Mouse (Mus musculus) neural tube, embryonic 12.5 days (tissue): ENCODE data around the gene Lgals3bp. TPM values are rescaled to one million over a fixed set of nuclear protein-coding genes. Genes with fewer than 3 reads are reported as not detected.

ENCODE experiments used
- ATAC-seq: fragments of 200-750 bp; cut with Nextera tagmentation; 2 replicates; pipeline ENCODE4 v1.8.0; 2017; ENCODE audit warnings: low read depth, mild to moderate bottlenecking, moderate TSS enrichment, moderate library complexity; ENCODE audit not compliant: low FRiP score
- H3K27ac ChIP-seq: fragments of 300-500 bp; sonication (generic); 2 replicates; pipeline ENCODE4 v1.5.1; 2016
- H3K27me3 ChIP-seq: fragments of 300-500 bp; sonication (generic); replicated peaks from 2 replicates; pipeline ENCODE4 v1.6.1; 2016; ENCODE audit warnings: mild to moderate bottlenecking
- H3K36me3 ChIP-seq: fragments of 300-500 bp; sonication (generic); 2 replicates; pipeline ENCODE4 v1.6.1; 2016; ENCODE audit warnings: mild to moderate bottlenecking
- H3K4me1 ChIP-seq: fragments of 300-500 bp; sonication (generic); 2 replicates; pipeline ENCODE4 v1.6.1; 2016
- H3K4me2 ChIP-seq: fragments of 300-500 bp; sonication (generic); replicated peaks from 2 replicates; pipeline ENCODE4 v1.6.1; 2016; ENCODE audit warnings: mild to moderate bottlenecking
- H3K4me3 ChIP-seq: fragments of 300-500 bp; sonication (generic); 2 replicates; pipeline ENCODE4 v1.5.1; 2016
- H3K9ac ChIP-seq: fragments of 300-500 bp; sonication (generic); 2 replicates; pipeline ENCODE4 v1.6.1; 2016; ENCODE audit warnings: mild to moderate bottlenecking
- H3K9me3 ChIP-seq: fragments of 300-500 bp; sonication (generic); 2 replicates; pipeline ENCODE4 v1.6.1; 2016; ENCODE audit warnings: mild to moderate bottlenecking
- WGBS: fragments of 180-500 bp; shearing (Covaris S2); methylation state at CpG from one replicate; pipeline ENCODE4 v1.1.7; 2016; 5-methylcytosine and 5-hydroxymethylcytosine counted together
- polyA plus RNA-seq: library from polyadenylated mRNA; unstranded; fragments of >200 nt; fragmentation: Nextera tagmentation; extraction: Ambion mirVana; gene quantifications from 2 replicates; pipeline ENCODE4 v1.2.1, GENCODE M21; 2016

Gene Lgals3bp
- polyA plus RNA-seq, 1 experiment from 2014 or later = 2.0 TPM

GRCm38 (mm10) chr11:118368330-118368729 is 33.6 kb downstream of the Lgals3bp start:
- no peak overlapping the region for H3K4me2 ChIP-seq
- H3K4me1 ChIP-seq = 0 out of 2 replicates have a peak, but pooled peaks cover 6% of the 10 kb centered on the region
- H3K9ac ChIP-seq = no peak overlapping the region
- no peak overlapping the region for H3K27ac ChIP-seq
- no peaks in the 10 kb centered on the region for H3K36me3 ChIP-seq
- H3K27me3 ChIP-seq = no peaks in the 10 kb centered on the region
- no peaks in the 10 kb centered on the region for H3K9me3 ChIP-seq
- ATAC-seq = no peak
- H3K4me3 ChIP-seq = no peak overlapping the region
- WGBS = 63% methylated on average over 3 of the region's 3 CpGs

- Histone ChIP-seq H3K9me3 (no peaks in the 10 kb centered on the region), H3K27ac (no peak overlapping the region), H3K36me3 (no peaks in the 10 kb centered on the region), H3K9ac (no peak overlapping the region), H3K27me3 (no peaks in the 10 kb centered on the region), H3K4me2 (no peak overlapping the region), H3K4me3 (no peak overlapping the region), H3K4me1 (peaks cover 15% of the 10 kb centered on the region)
- no peak for ATAC-seq
- 73% methylated on average over 8 of the region's 8 CpGs for WGBS
Observed at GRCm38 (mm10) chr11:118366559-118366958, 35.3 kb downstream of the Lgals3bp start.

GRCm38 (mm10) chr11:118366108-118366507 is 35.8 kb downstream of the Lgals3bp start:
- Histone ChIP-seq H3K9ac (no peak overlapping the region), H3K27me3 (no peaks in the 10 kb centered on the region), H3K4me1 (peaks cover 15% of the 10 kb centered on the region), H3K4me2 (no peak overlapping the region), H3K36me3 (no peaks in the 10 kb centered on the region), H3K4me3 (no peak overlapping the region), H3K9me3 (no peaks in the 10 kb centered on the region), H3K27ac (no peak overlapping the region)
- no peak for ATAC-seq
- 74% methylated on average over 3 of the region's 3 CpGs for WGBS

DNA sequence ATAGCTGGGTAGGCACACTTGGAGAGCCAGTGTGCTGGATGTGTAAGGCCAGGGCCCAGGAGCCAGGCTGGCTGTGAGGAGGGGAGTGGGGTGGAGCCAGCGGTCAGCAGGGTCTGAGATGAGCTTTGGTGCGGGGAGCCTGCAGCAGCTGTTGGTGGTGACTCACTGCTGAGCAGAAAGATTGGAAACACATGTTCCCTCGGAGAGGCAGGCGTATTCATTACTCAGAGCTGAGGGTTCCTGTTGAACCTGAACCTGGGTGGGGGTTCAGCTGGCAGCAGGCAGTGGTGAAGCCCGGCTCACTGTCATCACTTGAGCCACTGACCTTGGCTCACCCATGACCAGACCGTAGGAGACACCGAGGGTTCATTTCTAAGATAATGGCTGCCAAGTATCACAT is 36.7 kb downstream of the Lgals3bp start:
- 68% methylated on average over 7 of the region's 7 CpGs for WGBS
- Histone ChIP-seq H3K36me3 (no peaks in the 10 kb centered on the region), H3K4me2 (no peak overlapping the region), H3K27me3 (no peaks in the 10 kb centered on the region), H3K9ac (no peak overlapping the region), H3K27ac (no peak overlapping the region), H3K4me3 (no peak overlapping the region), H3K9me3 (no peaks in the 10 kb centered on the region), H3K4me1 (peaks cover 15% of the 10 kb centered on the region)
- ATAC-seq = no peak

DNA sequence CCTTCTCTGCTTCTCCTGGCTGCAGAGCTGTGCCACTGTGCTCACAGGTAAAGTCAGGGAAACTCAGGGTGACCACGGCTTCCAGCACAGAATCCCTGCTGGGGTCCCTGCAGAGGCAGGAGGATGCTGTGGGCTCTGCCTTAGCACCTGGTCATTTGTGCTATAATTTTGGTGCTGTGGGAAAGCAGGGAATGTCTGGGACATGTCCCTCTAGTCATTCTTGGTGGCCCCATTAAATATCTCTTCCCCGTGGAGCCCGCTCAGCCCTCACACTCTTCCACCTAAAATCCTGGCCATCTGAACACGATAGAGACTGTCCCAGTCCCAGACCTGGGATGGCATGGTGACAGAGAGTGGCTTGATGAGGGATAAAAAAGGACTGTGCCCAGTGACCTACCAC is 37.9 kb downstream of the Lgals3bp start:
- H3K4me2 ChIP-seq = no peak overlapping the region
- no peaks in the 10 kb centered on the region for H3K27me3 ChIP-seq
- no peaks in the 10 kb centered on the region for H3K36me3 ChIP-seq
- H3K4me3 ChIP-seq = no peak overlapping the region
- no peak for ATAC-seq
- no peak overlapping the region for H3K27ac ChIP-seq
- 75% methylated on average over 4 of the region's 4 CpGs for WGBS
- H3K9me3 ChIP-seq = no peaks in the 10 kb centered on the region
- peaks cover 15% of the 10 kb centered on the region for H3K4me1 ChIP-seq
- no peak overlapping the region for H3K9ac ChIP-seq

DNA sequence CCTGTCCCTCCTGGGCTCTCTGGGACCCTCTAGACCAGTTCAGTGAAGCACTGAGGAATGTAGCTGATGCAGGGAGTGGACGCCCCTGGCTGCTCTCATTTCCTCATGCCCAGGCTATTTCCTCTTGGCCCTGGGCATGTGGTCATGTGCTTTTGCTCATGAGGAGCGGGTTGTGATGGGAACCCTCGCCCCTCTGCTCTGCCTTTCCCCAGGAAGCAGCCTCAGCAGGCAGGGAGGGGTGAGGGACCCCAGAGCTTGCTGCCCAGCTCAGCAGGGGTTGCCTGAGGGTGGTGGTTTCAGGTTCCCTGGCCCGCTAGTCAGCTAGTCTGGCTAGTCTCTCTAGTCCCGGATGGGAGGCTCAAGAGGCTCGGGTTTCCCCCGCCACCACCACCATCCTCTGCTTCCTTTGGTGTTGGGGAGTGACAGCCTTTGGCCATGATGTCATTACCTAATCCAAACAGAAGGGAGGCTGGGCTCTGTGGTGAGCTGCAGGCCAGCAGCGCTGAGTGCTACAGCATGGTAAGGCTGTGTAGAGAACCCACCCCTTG is 38.8 kb downstream of the Lgals3bp start:
- H3K4me2 ChIP-seq = peak overlapping the region; percentile 31; the same call in 1 of the 2 replicates
- WGBS = 7% methylated on average over 8 of the region's 8 CpGs
- no peak for ATAC-seq

GRCm38 (mm10) chr11:118362501-118362900 is 39.4 kb downstream of the Lgals3bp start:
- Histone ChIP-seq H3K27ac (no peak overlapping the region), H3K36me3 (no peaks in the 10 kb centered on the region), H3K4me1 (peaks cover 15% of the 10 kb centered on the region), H3K27me3 (no peaks in the 10 kb centered on the region), H3K9me3 (no peaks in the 10 kb centered on the region), H3K9ac (no peak overlapping the region), H3K4me3 (no peak overlapping the region), H3K4me2 (no peak overlapping the region)
- no peak for ATAC-seq
- 67% methylated on average over 1 of the region's 1 CpGs for WGBS

More for the DNA sequence above, 38.8 kb downstream of the Lgals3bp start:
- Histone ChIP-seq H3K27me3 (no peaks in the 10 kb centered on the region), H3K4me1 (peaks cover 15% of the 10 kb centered on the region), H3K36me3 (no peaks in the 10 kb centered on the region), H3K4me3 (no peak overlapping the region), H3K27ac (no peak overlapping the region), H3K9ac (no peak overlapping the region), H3K9me3 (no peaks in the 10 kb centered on the region)

- no peaks in the 10 kb centered on the region for H3K36me3 ChIP-seq
- H3K4me2 ChIP-seq = no peak overlapping the region
- H3K4me3 ChIP-seq = no peak overlapping the region
- no peak overlapping the region for H3K9ac ChIP-seq
- H3K27ac ChIP-seq = no peak overlapping the region
- H3K4me1 ChIP-seq = peaks cover 15% of the 10 kb centered on the region
- H3K9me3 ChIP-seq = no peaks in the 10 kb centered on the region
- ATAC-seq = no peak
- H3K27me3 ChIP-seq = no peaks in the 10 kb centered on the region
- 78% methylated on average over 10 of the region's 10 CpGs for WGBS
Observed at GRCm38 (mm10) chr11:118360907-118361341, 41.0 kb downstream of the Lgals3bp start.

DNA sequence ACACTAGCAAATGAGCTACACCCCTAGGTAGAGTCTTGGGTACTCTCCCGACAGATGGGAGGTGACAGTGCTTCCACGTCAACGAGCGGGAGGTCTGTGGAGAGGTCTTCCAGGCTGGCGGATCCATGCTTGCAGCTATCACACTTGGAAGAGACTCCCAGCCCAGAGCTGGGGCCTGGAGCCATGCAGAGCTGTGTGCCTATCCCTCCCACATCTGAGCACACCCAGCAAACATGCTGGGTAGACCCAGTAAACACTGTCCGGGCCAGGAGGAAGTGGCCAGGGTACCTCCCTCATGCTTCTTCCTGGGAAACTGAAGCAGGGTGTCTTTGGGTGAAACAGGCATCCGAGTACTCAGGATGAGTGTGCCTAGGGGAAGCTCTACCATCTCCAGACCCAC is 41.4 kb downstream of the Lgals3bp start:
- peaks cover 19% of the 10 kb centered on the region for H3K4me1 ChIP-seq
- H3K9me3 ChIP-seq = no peaks in the 10 kb centered on the region
- H3K4me2 ChIP-seq = no peak overlapping the region
- H3K27me3 ChIP-seq = no peaks in the 10 kb centered on the region
- H3K9ac ChIP-seq = no peak overlapping the region
- H3K27ac ChIP-seq = no peak overlapping the region
- H3K36me3 ChIP-seq = no peaks in the 10 kb centered on the region
- no peak for ATAC-seq
- WGBS = 84% methylated on average over 7 of the region's 7 CpGs
- no peak overlapping the region for H3K4me3 ChIP-seq

DNA sequence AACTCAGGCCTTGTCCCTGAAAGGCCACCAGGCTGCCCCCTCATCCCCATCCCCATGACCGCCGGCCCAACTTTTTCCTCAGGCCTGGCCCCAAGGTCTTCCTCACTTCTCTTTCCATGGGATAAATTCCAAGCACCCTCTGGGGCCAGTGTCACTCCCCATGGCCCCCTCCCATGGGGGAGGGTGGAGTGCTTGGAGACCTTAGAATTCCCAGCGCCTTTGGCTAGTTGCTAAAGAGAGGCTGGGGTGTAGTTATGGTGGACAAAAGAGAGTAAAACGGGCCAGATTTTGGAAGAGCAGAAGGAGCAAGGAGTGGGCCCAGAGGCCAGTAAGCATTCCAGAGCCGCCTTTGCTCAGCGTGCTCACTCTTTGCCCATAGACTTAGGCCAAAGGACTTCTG is 46.3 kb downstream of the Lgals3bp start, which contains the start of gene Timp2:
TSS of gene Timp2 (minus strand) at position 101 of the 400 bp plus-strand sequence.
- Histone ChIP-seq H3K9ac (peak within 1 kb of the TSS; percentile 92), H3K4me2 (peak within 1 kb of the TSS; percentile 89), H3K4me1 (peaks cover 32% of the 10 kb centered on the region), H3K27ac (peak within 1 kb of the TSS; percentile 66), H3K4me3 (peak within 1 kb of the TSS; percentile 74), H3K27me3 (no peaks in the 10 kb centered on the region), H3K9me3 (no peaks in the 10 kb centered on the region), H3K36me3 (no peaks in the 10 kb centered on the region)
- WGBS = 30% methylated on average over 6 of the region's 6 CpGs
- ATAC-seq = no peak

DNA sequence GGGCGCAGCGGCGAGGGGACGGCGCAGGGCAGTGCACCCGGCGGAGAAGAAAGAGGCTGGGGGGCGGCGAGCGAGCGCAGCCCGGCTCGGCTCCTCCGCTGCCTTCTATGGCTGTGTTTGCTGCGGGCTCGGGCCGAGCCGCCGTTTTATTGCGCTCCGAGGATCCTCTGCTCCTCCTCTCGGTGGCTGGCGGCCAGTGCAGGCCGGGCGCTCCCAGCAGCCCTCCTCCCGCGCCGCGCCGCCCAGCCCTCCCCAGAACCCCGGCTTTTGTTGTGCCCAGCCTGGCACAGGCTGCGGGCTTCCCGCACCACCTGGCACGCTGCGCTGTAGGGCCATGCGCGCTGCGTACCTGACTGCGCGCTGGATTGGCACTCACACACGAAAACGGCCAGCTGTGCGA is 46.7 kb downstream of the Lgals3bp start:
- H3K9me3 ChIP-seq = no peaks in the 10 kb centered on the region
- peak overlapping the region; percentile 74 for H3K4me3 ChIP-seq
- peaks cover 32% of the 10 kb centered on the region for H3K4me1 ChIP-seq
- H3K36me3 ChIP-seq = no peaks in the 10 kb centered on the region
- H3K27me3 ChIP-seq = no peaks in the 10 kb centered on the region
- H3K9ac ChIP-seq = peak overlapping the region; percentile 92
- 2% methylated on average over 42 of the region's 43 CpGs for WGBS
- peak overlapping the region; percentile 89 for H3K4me2 ChIP-seq
- peak overlapping the region; percentile 66 for H3K27ac ChIP-seq
- peak; percentile 90 for ATAC-seq

DNA sequence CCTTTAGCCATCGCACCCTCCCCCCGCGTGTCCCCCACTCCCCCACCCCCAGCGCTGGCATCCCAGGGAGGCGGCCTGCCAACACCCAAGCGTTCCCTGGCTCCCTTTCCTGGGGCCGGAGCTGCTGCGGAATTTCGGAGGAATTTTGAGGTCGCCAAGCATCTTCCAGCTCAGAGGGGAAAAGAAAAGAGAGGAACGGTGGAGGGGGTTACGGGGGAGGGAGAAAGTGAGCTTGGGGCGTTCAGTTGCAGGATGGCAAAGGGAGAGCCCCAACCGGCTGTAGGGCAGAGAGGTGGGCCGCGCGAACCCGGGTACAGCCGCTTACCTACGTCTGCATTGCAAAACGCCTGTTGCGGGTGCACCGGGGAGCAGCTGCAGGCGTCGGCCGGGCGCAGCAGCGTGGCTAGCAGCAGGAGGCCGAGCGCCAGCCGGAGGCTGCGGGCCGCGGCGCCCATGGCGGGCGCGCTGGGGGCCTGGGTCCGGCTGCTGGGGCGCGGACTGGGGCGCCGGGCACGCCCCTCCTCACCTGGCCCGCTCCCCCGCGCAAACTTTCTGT is 47.2 kb downstream of the Lgals3bp start:
- peak overlapping the region; percentile 89 for H3K4me2 ChIP-seq
- H3K27ac ChIP-seq = peak overlapping the region; percentile 66
- no peaks in the 10 kb centered on the region for H3K9me3 ChIP-seq
- peaks cover 32% of the 10 kb centered on the region for H3K4me1 ChIP-seq
- peak overlapping the region; percentile 74 for H3K4me3 ChIP-seq
- H3K36me3 ChIP-seq = no peaks in the 10 kb centered on the region
- peak overlapping the region; percentile 92 for H3K9ac ChIP-seq
- peak; percentile 71 for ATAC-seq
- WGBS = under 1% methylated on average over 46 of the region's 47 CpGs
- H3K27me3 ChIP-seq = no peaks in the 10 kb centered on the region

- H3K27ac ChIP-seq = no peak overlapping the region
- H3K27me3 ChIP-seq = no peaks in the 10 kb centered on the region
- WGBS = 85% methylated on average over 5 of the region's 5 CpGs
- H3K4me3 ChIP-seq = no peak overlapping the region
- ATAC-seq = no peak
- no peak overlapping the region for H3K9ac ChIP-seq
- H3K4me1 ChIP-seq = peaks cover 32% of the 10 kb centered on the region
- no peaks in the 10 kb centered on the region for H3K9me3 ChIP-seq
- no peaks in the 10 kb centered on the region for H3K36me3 ChIP-seq
- H3K4me2 ChIP-seq = no peak overlapping the region
Observed at GRCm38 (mm10) chr11:118349494-118349893, 52.4 kb downstream of the Lgals3bp start.
